ENCODE assay signal across 18 mouse cellular contexts in the genomic region with DNA sequence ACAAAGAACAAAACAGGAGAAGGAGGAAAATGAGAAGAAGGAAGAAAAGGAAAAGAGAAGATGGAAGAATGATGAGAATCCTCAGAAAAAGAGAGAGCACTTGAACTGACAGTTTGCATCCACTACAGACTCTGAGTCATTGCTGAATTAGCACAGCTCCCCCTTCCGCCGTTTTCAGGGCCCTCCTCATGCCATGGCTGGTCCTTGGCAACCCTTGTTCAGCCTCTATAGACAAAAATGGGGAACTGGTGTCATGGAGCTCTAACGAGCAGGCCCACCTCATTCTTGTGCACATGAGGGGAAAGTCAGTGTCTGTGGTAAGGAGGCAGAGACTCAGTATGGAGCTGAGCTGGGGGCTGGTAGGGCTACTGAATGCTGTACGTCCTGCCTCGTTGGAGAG.
"Had no signal": no experiment of that assay in that cellular context is flagged by ENCODE, and none has a peak within 500 bp of the region (broad histone marks: within the 10 kb centered on the region; RNA-seq: fewer than 3 reads in every experiment).

No protein-coding gene starts in this region.

- H3K9ac ChIP-seq: lung, embryonic 14.5 days; midbrain, embryonic 13.5 days; midbrain, embryonic 15.5 days; neural tube, embryonic 13.5 days; neural tube, embryonic 15.5 days had no signal

- H3K4me1 ChIP-seq: megakaryocyte, embryonic 14.5 days; midbrain, embryonic 13.5 days; midbrain, embryonic 15.5 days; neural tube, embryonic 13.5 days; neural tube, embryonic 15.5 days had no signal

- ATAC-seq: midbrain, embryonic 13.5 days; midbrain, embryonic 15.5 days had no signal

- H3K27ac ChIP-seq: midbrain, embryonic 13.5 days; midbrain, embryonic 15.5 days; neural tube, embryonic 13.5 days; neural tube, embryonic 15.5 days had no signal

- H3K36me3 ChIP-seq: midbrain, embryonic 13.5 days; midbrain, embryonic 15.5 days; neural tube, embryonic 13.5 days; neural tube, embryonic 15.5 days had no signal

- H3K4me3 ChIP-seq: megakaryocyte, embryonic 14.5 days; midbrain, embryonic 13.5 days; midbrain, embryonic 15.5 days; neural tube, embryonic 13.5 days; neural tube, embryonic 15.5 days had no signal

- H3K27me3 ChIP-seq: megakaryocyte, embryonic 14.5 days; midbrain, embryonic 13.5 days; midbrain, embryonic 15.5 days; neural tube, embryonic 13.5 days; neural tube, embryonic 15.5 days had no signal

- DNase-seq: lung, adult 18-20 months; lung, embryonic 14.5 days; lung, postnatal 10 days; lung, postnatal 4 days; retina, postnatal 1 day; right cerebral cortex, adult 18-20 months; right cerebral cortex, postnatal 25 days; right cerebral cortex, postnatal 4 days; spleen, adult 18-20 months; thymus, adult 18-20 months; thymus, postnatal 14 days; thymus, postnatal 36 days had no signal

- H3K9me3 ChIP-seq: midbrain, embryonic 13.5 days; midbrain, embryonic 15.5 days; neural tube, embryonic 13.5 days; neural tube, embryonic 15.5 days had no signal

- H3K4me2 ChIP-seq: lung, embryonic 14.5 days; midbrain, embryonic 11.5 days; midbrain, embryonic 13.5 days; midbrain, embryonic 15.5 days; neural tube, embryonic 13.5 days; neural tube, embryonic 15.5 days had no signal
